Mouse (Mus musculus): ENCODE measurements around the gene F10.

GRCm38 (mm10) chr8:12987571-12987970 is 49.5 kb upstream of the F10 start:
- no peak for TF ChIP-seq CTCF (IDR thresholded peaks at IDR 0.05; ENCODE audit: low read depth)
- no peak for TF ChIP-seq EP300 (IDR thresholded peaks at IDR 0.05; ENCODE audit: low read depth)

Data from liver, embryonic 14.5 days (tissue).